Mouse (Mus musculus): ENCODE data around the gene Sh3yl1.
A peak's percentile ranks its signal among the peaks of the same experiment; 100 is the strongest.

Gene Sh3yl1

GRCm38 (mm10) chr12:30970700-30971099 is 59.2 kb downstream of the Sh3yl1 start:
- DNase-seq = no peak

GRCm38 (mm10) chr12:31003795-31004194 is 92.3 kb downstream of the Sh3yl1 start:
- no peak for DNase-seq

GRCm38 (mm10) chr12:31005010-31005409 is 93.5 kb downstream of the Sh3yl1 start:
- peak in 1 of 2 experiments; percentile 57 for DNase-seq

- no peak for DNase-seq
These were observed 96.7 kb downstream of the Sh3yl1 start for GRCm38 (mm10) chr12:31008171-31008570.

All from spleen, adult 18-20 months (tissue).